Mouse (Mus musculus) left cerebral cortex, postnatal 25 days (tissue): Measurements from ENCODE around the gene Aim2. TPM values are rescaled to one million over a fixed set of nuclear protein-coding genes. Genes with fewer than 3 reads are reported as not detected.
A peak's percentile ranks its signal among the peaks of the same experiment; 100 is the strongest.

ENCODE experiments used
- DNase-seq, 2 experiments: peaks; one replicate each; pipeline ENCODE4 v3.0.0; 2022; ENCODE audit warnings: low spot score in 2 of 2, mixed read lengths in 1 of 2
- intact Hi-C: fragments of 180-260 bp; cut with DNase I; formaldehyde crosslinking; loops from one replicate; pipeline ENCODE4 v1.15.1; 2025
- total RNA-seq, 2 experiments: library from RNA; stranded (reverse); gene quantifications; 2 replicates each; pipeline ENCODE4 v1.2.3; 2021

The Aim2 gene
- total RNA-seq, 2 experiments from 2014 or later, result 1.6 to 2.5 TPM

GRCm38 (mm10) chr1:173370456-173370855, 19.8 kb downstream of the Aim2 start:
- intact Hi-C loops, result no loop called here
- no peak for DNase-seq

GRCm38 (mm10) chr1:173371586-173371985, 20.9 kb downstream of the Aim2 start:
- intact Hi-C loops, result no loop called here
- DNase-seq, result no peak

- intact Hi-C loops, result no loop called here
These were observed 23.3 kb downstream of the Aim2 start for GRCm38 (mm10) chr1:173374020-173374419.

GRCm38 (mm10) chr1:173377380-173378112, 26.9 kb downstream of the Aim2 start:
- intact Hi-C loops, result loop anchor here (1.0 kb wide), 2 partner anchors 38 to 53 kb away; no protein-coding TSS in a partner anchor

More at GRCm38 (mm10) chr1:173374020-173374419, 23.3 kb downstream of the Aim2 start:
- DNase-seq, result no peak

GRCm38 (mm10) chr1:173381436-173381835, 30.8 kb downstream of the Aim2 start:
- peak in 1 of 2 experiments; percentile 51 for DNase-seq
- intact Hi-C loops, result no loop called here

More at GRCm38 (mm10) chr1:173377380-173378112, 26.9 kb downstream of the Aim2 start:
- peak; percentile 72 to 86 for DNase-seq

- intact Hi-C loops, result no loop called here
- DNase-seq, result no peak
These were observed 38.8 kb downstream of the Aim2 start for GRCm38 (mm10) chr1:173389431-173389830.

GRCm38 (mm10) chr1:173389901-173390401, 39.3 kb downstream of the Aim2 start:
- intact Hi-C loops, result loop anchor here (10.0 kb wide), 1 partner anchor 635 kb away; no protein-coding TSS in a partner anchor
- DNase-seq, result peak; percentile 94 to 98

- intact Hi-C loops, result loop anchor here (10.0 kb wide), 1 partner anchor 637 kb away; no protein-coding TSS in a partner anchor
- no peak for DNase-seq
These were observed 41.1 kb downstream of the Aim2 start for GRCm38 (mm10) chr1:173391754-173392153.

GRCm38 (mm10) chr1:173398323-173398970, 47.8 kb downstream of the Aim2 start:
- intact Hi-C loops, result loop anchor here (2.0 to 10.0 kb wide), 6 partner anchors 76 to 986 kb away; partner anchors contain the start of gene Dusp23
- DNase-seq, result peak; percentile 74 to 80

- intact Hi-C loops, result no loop called here
- no peak for DNase-seq
These were observed 54.1 kb downstream of the Aim2 start for GRCm38 (mm10) chr1:173404696-173405309.

- intact Hi-C loops, result no loop called here
These were observed 58.4 kb downstream of the Aim2 start for GRCm38 (mm10) chr1:173409066-173409465.

GRCm38 (mm10) chr1:173411863-173412262, 61.2 kb downstream of the Aim2 start:
- DNase-seq, result no peak
- intact Hi-C loops, result no loop called here

More at GRCm38 (mm10) chr1:173409066-173409465, 58.4 kb downstream of the Aim2 start:
- no peak for DNase-seq

GRCm38 (mm10) chr1:173414631-173415030, 64.0 kb downstream of the Aim2 start:
- no peak for DNase-seq

GRCm38 (mm10) chr1:173418516-173418915, 67.8 kb downstream of the Aim2 start:
- intact Hi-C loops, result no loop called here
- no peak for DNase-seq

More at GRCm38 (mm10) chr1:173414631-173415030, 64.0 kb downstream of the Aim2 start:
- intact Hi-C loops, result no loop called here

- no peak for DNase-seq
- intact Hi-C loops, result no loop called here
These were observed 68.4 kb downstream of the Aim2 start for GRCm38 (mm10) chr1:173418936-173419621.

- DNase-seq, result peak in 1 of 2 experiments; percentile 38
- intact Hi-C loops, result no loop called here
These were observed 69.7 kb downstream of the Aim2 start for GRCm38 (mm10) chr1:173420374-173420773.

GRCm38 (mm10) chr1:173426345-173426744, 75.7 kb downstream of the Aim2 start:
- no peak for DNase-seq
- intact Hi-C loops, result no loop called here

GRCm38 (mm10) chr1:173427385-173427784, 76.7 kb downstream of the Aim2 start:
- intact Hi-C loops, result no loop called here

GRCm38 (mm10) chr1:173429995-173430699, 79.5 kb downstream of the Aim2 start:
- DNase-seq, result no peak
- intact Hi-C loops, result no loop called here

More at GRCm38 (mm10) chr1:173427385-173427784, 76.7 kb downstream of the Aim2 start:
- no peak for DNase-seq
